Mouse (Mus musculus) kidney, embryonic 14.5 days (tissue): ENCODE measurements around the gene Aknad1. TPM values are rescaled to one million over a fixed set of nuclear protein-coding genes. Genes with fewer than 3 reads are reported as not detected.

Source experiments
- ATAC-seq: fragments of 200-750 bp; cut with Nextera tagmentation; 2 replicates; pipeline ENCODE4 v1.8.0; 2017; ENCODE audit warnings: moderate number of reproducible peaks, mild to moderate bottlenecking, moderate TSS enrichment, moderate library complexity; ENCODE audit not compliant: low FRiP score, low TSS enrichment
- H3K27ac ChIP-seq: fragments of 300-500 bp; sonication (generic); 2 replicates; pipeline ENCODE4 v1.5.1; 2014; ENCODE audit warnings: low read depth, mild to moderate bottlenecking, low read length, moderate library complexity, mixed read lengths
- H3K27me3 ChIP-seq: fragments of 300-500 bp; sonication (generic); 2 replicates; pipeline ENCODE4 v1.6.1; 2014; ENCODE audit warnings: mild to moderate bottlenecking, low read length; ENCODE audit not compliant: control insufficient read depth, insufficient read depth
- H3K36me3 ChIP-seq: fragments of 300-500 bp; sonication (generic); 2 replicates; pipeline ENCODE4 v1.6.1; 2014; ENCODE audit warnings: low read length, mixed read lengths; ENCODE audit not compliant: control insufficient read depth, insufficient read depth
- H3K4me1 ChIP-seq: fragments of 300-500 bp; sonication (generic); 2 replicates; pipeline ENCODE4 v1.6.1; 2014; ENCODE audit warnings: low read length, mixed read lengths; ENCODE audit not compliant: control insufficient read depth, insufficient read depth
- H3K4me2 ChIP-seq: fragments of 300-500 bp; sonication (generic); replicated peaks from 2 replicates; pipeline ENCODE4 v1.6.1; 2014; ENCODE audit warnings: low read depth, mild to moderate bottlenecking, low read length
- H3K4me3 ChIP-seq: fragments of 300-500 bp; sonication (generic); 2 replicates; pipeline ENCODE4 v1.5.1; 2014; ENCODE audit warnings: mild to moderate bottlenecking, low read length
- H3K9ac ChIP-seq: fragments of 300-500 bp; sonication (generic); 2 replicates; pipeline ENCODE4 v1.6.1; 2014; ENCODE audit warnings: low read depth, mild to moderate bottlenecking, low read length, moderate library complexity
- H3K9me3 ChIP-seq: fragments of 300-500 bp; sonication (generic); 2 replicates; pipeline ENCODE4 v1.6.1; 2016; ENCODE audit warnings: low read length; ENCODE audit not compliant: control insufficient read depth
- WGBS: fragments of 180-500 bp; shearing (Covaris S2); extraction: QIAGEN DNeasy Blood & Tissue Kit; methylation state at CpG from one replicate; pipeline ENCODE4 v1.1.7; 2014; 5-methylcytosine and 5-hydroxymethylcytosine counted together
- polyA plus RNA-seq: library from polyadenylated mRNA; unstranded; fragments of >200 nt; fragmentation: Nextera tagmentation; extraction: Ambion mirVana; gene quantifications from 2 replicates; pipeline ENCODE4 v1.2.1, GENCODE M21; 2014

The Aknad1 gene
- 0.14 TPM in 1 of 2 replicates, not detected in the other for polyA plus RNA-seq

- Histone ChIP-seq H3K36me3 (no peaks in the 10 kb centered on the region), H3K4me2 (no peak within 1 kb of the TSS), H3K27ac (no peak within 1 kb of the TSS), H3K9ac (no peak within 1 kb of the TSS), H3K4me1 (no peaks in the 10 kb centered on the region), H3K4me3 (no peak within 1 kb of the TSS), H3K27me3 (no peaks in the 10 kb centered on the region), H3K9me3 (peaks cover 4% of the 10 kb centered on the region; the same call in 1 of the 2 replicates)
- WGBS, result 33% methylated on average over 8 of the region's 8 CpGs
- no peak for ATAC-seq
These were observed at the start of gene Aknad1 for GRCm38 (mm10) chr3:108739045-108739708. Aknad1 (plus strand) TSS chr3:108739658.

DNA sequence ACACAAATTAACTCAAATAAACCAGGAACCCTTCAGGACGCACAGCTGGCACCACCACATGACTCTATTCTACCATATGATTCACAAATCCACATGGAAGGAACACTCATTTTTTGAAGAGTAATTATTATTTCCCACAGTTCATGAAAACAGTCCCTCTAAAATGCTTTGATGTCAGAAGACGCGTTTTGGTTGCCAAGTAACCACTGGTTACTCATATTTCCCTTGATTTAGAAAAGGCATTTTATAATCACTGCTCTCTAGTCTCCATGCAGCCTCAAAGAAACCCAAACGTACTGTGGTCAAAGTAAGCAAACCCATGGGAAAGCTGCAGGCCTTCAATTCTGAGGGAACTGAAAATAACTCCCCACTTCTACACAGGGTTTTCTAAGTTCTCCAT, 49.5 kb upstream of the Aknad1 start:
- Histone ChIP-seq H3K4me1 (no peaks in the 10 kb centered on the region), H3K4me2 (no peak overlapping the region), H3K9me3 (no peaks in the 10 kb centered on the region), H3K36me3 (peaks cover 49% of the 10 kb centered on the region), H3K27me3 (no peaks in the 10 kb centered on the region), H3K4me3 (no peak overlapping the region), H3K9ac (no peak overlapping the region), H3K27ac (no peak overlapping the region)
- ATAC-seq, result no peak
- WGBS, result 86% methylated on average over 4 of the region's 4 CpGs

GRCm38 (mm10) chr3:108694321-108694720, 45.1 kb upstream of the Aknad1 start:
- Histone ChIP-seq H3K27ac (no peak overlapping the region), H3K36me3 (peaks cover 52% of the 10 kb centered on the region)
- ATAC-seq, result no peak

DNA sequence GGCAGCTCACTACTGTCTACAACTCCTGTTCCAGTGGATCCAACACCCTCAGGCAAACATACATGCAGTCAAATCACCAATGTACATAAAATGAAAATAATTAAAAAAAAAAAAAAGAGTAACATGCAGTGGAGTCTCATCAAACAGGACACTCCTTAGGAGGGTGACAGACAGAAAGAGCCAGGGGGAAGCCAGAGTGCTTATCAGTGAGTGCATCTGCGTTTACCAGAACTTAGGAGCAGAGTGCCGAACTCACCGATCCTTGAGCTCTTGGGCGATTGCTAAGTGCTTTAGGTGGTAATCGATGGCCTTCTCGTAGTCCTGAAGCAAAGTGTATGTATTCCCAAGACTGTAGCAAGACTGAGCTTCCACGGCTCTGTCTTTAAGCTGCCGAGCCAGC, 40.8 kb upstream of the Aknad1 start:
- Histone ChIP-seq H3K4me2 (no peak overlapping the region), H3K27ac (no peak overlapping the region), H3K36me3 (peaks cover 75% of the 10 kb centered on the region), H3K4me1 (no peaks in the 10 kb centered on the region), H3K4me3 (no peak overlapping the region), H3K27me3 (no peaks in the 10 kb centered on the region), H3K9me3 (no peaks in the 10 kb centered on the region), H3K9ac (no peak overlapping the region)
- WGBS, result 94% methylated on average over 8 of the region's 8 CpGs
- ATAC-seq, result no peak

More at GRCm38 (mm10) chr3:108694321-108694720, 45.1 kb upstream of the Aknad1 start:
- H3K27me3 ChIP-seq, result no peaks in the 10 kb centered on the region
- no peaks in the 10 kb centered on the region for H3K4me1 ChIP-seq
- no peak overlapping the region for H3K4me2 ChIP-seq
- no peak overlapping the region for H3K9ac ChIP-seq
- WGBS, result 92% methylated on average over 9 of the region's 9 CpGs
- H3K4me3 ChIP-seq, result no peak overlapping the region
- H3K9me3 ChIP-seq, result no peaks in the 10 kb centered on the region

GRCm38 (mm10) chr3:108699786-108700185, 39.7 kb upstream of the Aknad1 start:
- Histone ChIP-seq H3K4me3 (no peak overlapping the region), H3K4me1 (no peaks in the 10 kb centered on the region), H3K4me2 (no peak overlapping the region), H3K27me3 (no peaks in the 10 kb centered on the region), H3K9ac (no peak overlapping the region), H3K27ac (no peak overlapping the region), H3K9me3 (no peaks in the 10 kb centered on the region), H3K36me3 (peaks cover 71% of the 10 kb centered on the region)
- no peak for ATAC-seq
- WGBS, result 93% methylated on average over 4 of the region's 4 CpGs

- Histone ChIP-seq H3K27ac (no peak overlapping the region), H3K36me3 (peaks cover 62% of the 10 kb centered on the region), H3K4me1 (no peaks in the 10 kb centered on the region), H3K4me3 (no peak overlapping the region), H3K4me2 (no peak overlapping the region), H3K9ac (no peak overlapping the region), H3K9me3 (no peaks in the 10 kb centered on the region), H3K27me3 (no peaks in the 10 kb centered on the region)
- no peak for ATAC-seq
- WGBS, result 82% methylated on average over 1 of the region's 1 CpGs
These were observed 38.2 kb upstream of the Aknad1 start for GRCm38 (mm10) chr3:108701256-108701655.

GRCm38 (mm10) chr3:108702789-108703188, 36.7 kb upstream of the Aknad1 start:
- H3K27me3 ChIP-seq, result no peaks in the 10 kb centered on the region
- H3K9me3 ChIP-seq, result no peaks in the 10 kb centered on the region
- H3K4me3 ChIP-seq, result no peak overlapping the region
- ATAC-seq, result no peak
- 96% methylated on average over 8 of the region's 8 CpGs for WGBS
- H3K4me1 ChIP-seq, result no peaks in the 10 kb centered on the region
- H3K36me3 ChIP-seq, result peaks cover 49% of the 10 kb centered on the region
- no peak overlapping the region for H3K9ac ChIP-seq
- no peak overlapping the region for H3K27ac ChIP-seq
- H3K4me2 ChIP-seq, result no peak overlapping the region

GRCm38 (mm10) chr3:108711296-108711695, 28.2 kb upstream of the Aknad1 start:
- Histone ChIP-seq H3K27ac (no peak overlapping the region), H3K36me3 (no peaks in the 10 kb centered on the region), H3K9me3 (no peaks in the 10 kb centered on the region), H3K9ac (no peak overlapping the region), H3K4me3 (no peak overlapping the region), H3K4me2 (no peak overlapping the region), H3K27me3 (no peaks in the 10 kb centered on the region), H3K4me1 (peaks cover 10% of the 10 kb centered on the region; the same call in 1 of the 2 replicates)
- WGBS, result 92% methylated on average over 5 of the region's 5 CpGs
- ATAC-seq, result no peak

GRCm38 (mm10) chr3:108713065-108713675, 26.3 kb upstream of the Aknad1 start:
- Histone ChIP-seq H3K4me1 (peaks cover 10% of the 10 kb centered on the region; the same call in 1 of the 2 replicates), H3K36me3 (no peaks in the 10 kb centered on the region), H3K27me3 (no peaks in the 10 kb centered on the region), H3K4me2 (no peak overlapping the region), H3K4me3 (no peak overlapping the region), H3K9me3 (no peaks in the 10 kb centered on the region), H3K27ac (no peak overlapping the region), H3K9ac (no peak overlapping the region)
- WGBS, result 33% methylated on average over 3 of the region's 3 CpGs
- ATAC-seq, result peak; percentile 35; the same call in 1 of the 2 replicates
